Mouse (Mus musculus): Measurements from ENCODE around the gene Relch. TPM values are rescaled to one million over a fixed set of nuclear protein-coding genes. Genes with fewer than 3 reads are reported as not detected.

Gene Relch
- polyA plus RNA-seq (2016; fragmentation: Nextera tagmentation; extraction: Ambion mirVana), result 42.8 and 47.0 TPM in 2 replicates

GRCm38 (mm10) chr1:105663171-105663961 lies at the start of gene Relch, which contains the start of gene Pign:
Gene Relch, plus strand, starts transcription at chr1:105663861.
Gene Pign, minus strand, starts transcription at chr1:105663677.
- under 1% methylated on average over 41 of the region's 41 CpGs for WGBS
- ATAC-seq (ENCODE audit: low FRiP score, low read depth), result peak; percentile 99
- peak within 1 kb of the TSS; percentile 87 for H3K4me3 ChIP-seq

GRCm38 (mm10) chr1:105630481-105630880 lies 33.2 kb upstream of the Relch start:
- Histone ChIP-seq H3K9me3 (no peaks in the 10 kb centered on the region), H3K4me2 (replicated peaks) (no peak overlapping the region), H3K27ac (replicated peaks) (no peak overlapping the region), H3K4me1 (no peaks in the 10 kb centered on the region), H3K27me3 (no peaks in the 10 kb centered on the region), H3K36me3 (no peaks in the 10 kb centered on the region), H3K4me3 (no peak overlapping the region), H3K9ac (replicated peaks) (no peak overlapping the region)
- WGBS, result 50% methylated on average over 3 of the region's 3 CpGs
- ATAC-seq (ENCODE audit: low FRiP score, low read depth), result peak; percentile 23; the same call in 1 of the 2 replicates

More at GRCm38 (mm10) chr1:105663171-105663961, at the start of gene Relch, which contains the start of gene Pign:
- Histone ChIP-seq H3K4me2 (replicated peaks) (peak within 1 kb of the TSS; percentile 84), H3K4me1 (peaks cover 19% of the 10 kb centered on the region), H3K27me3 (no peaks in the 10 kb centered on the region), H3K36me3 (no peaks in the 10 kb centered on the region), H3K9me3 (no peaks in the 10 kb centered on the region), H3K9ac (replicated peaks) (peak within 1 kb of the TSS; percentile 85), H3K27ac (replicated peaks) (peak within 1 kb of the TSS; percentile 86)

DNA sequence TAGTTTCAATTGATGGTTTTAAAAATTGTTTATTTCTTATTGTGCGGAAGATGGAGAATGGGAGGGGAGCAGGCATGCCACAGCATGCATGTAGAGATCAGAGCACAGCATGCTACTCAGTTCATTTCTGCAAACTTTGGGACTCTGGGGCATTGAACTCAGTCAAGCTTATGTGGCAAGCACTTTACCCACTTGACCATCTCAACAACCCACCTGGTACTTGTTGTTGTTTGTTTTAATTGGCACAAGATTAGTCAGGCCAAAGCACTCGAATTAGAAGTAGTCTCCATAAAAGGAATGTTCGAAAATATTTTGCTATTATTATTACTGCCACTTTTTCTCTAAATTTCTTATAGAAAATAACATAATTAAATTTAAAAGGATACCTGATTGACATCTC lies 19.6 kb upstream of the Relch start:
- Histone ChIP-seq H3K9ac (replicated peaks) (no peak overlapping the region), H3K36me3 (peaks cover 5% of the 10 kb centered on the region; the same call in 1 of the 2 replicates), H3K27ac (replicated peaks) (no peak overlapping the region), H3K4me3 (no peak overlapping the region), H3K4me1 (no peaks in the 10 kb centered on the region), H3K4me2 (replicated peaks) (no peak overlapping the region), H3K27me3 (no peaks in the 10 kb centered on the region), H3K9me3 (no peaks in the 10 kb centered on the region)
- WGBS, result 89% methylated on average over 3 of the region's 3 CpGs
- no peak for ATAC-seq (ENCODE audit: low FRiP score, low read depth)

DNA sequence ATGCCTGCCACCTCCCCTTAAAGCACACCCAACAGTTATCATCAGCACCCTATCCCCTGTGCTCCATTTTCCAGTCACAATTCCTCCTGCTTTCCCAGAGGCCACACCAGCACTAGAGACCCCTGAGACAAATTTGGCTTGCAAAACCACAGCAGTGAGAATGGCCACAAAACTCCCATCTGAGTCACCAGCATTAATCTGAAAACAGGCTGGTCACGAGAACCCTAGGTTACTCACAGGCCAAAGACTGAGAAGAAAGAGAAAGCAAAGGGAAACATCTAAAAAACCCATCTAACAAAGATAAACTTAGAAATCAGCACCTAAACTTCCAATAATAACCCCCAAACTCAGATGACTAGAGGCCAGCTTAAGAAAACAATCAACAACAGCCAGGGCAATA lies 13.0 kb upstream of the Relch start:
- no peak overlapping the region for H3K4me3 ChIP-seq
- no peaks in the 10 kb centered on the region for H3K9me3 ChIP-seq
- no peak overlapping the region for H3K9ac ChIP-seq (replicated peaks)
- no peak overlapping the region for H3K27ac ChIP-seq (replicated peaks)
- WGBS, result 80% methylated on average over 1 of the region's 1 CpGs
- no peaks in the 10 kb centered on the region for H3K4me1 ChIP-seq
- 0 out of 2 replicates have a peak, but pooled peaks cover 6% of the 10 kb centered on the region for H3K36me3 ChIP-seq
- H3K4me2 ChIP-seq (replicated peaks), result no peak overlapping the region
- ATAC-seq (ENCODE audit: low FRiP score, low read depth), result no peak
- no peaks in the 10 kb centered on the region for H3K27me3 ChIP-seq

DNA sequence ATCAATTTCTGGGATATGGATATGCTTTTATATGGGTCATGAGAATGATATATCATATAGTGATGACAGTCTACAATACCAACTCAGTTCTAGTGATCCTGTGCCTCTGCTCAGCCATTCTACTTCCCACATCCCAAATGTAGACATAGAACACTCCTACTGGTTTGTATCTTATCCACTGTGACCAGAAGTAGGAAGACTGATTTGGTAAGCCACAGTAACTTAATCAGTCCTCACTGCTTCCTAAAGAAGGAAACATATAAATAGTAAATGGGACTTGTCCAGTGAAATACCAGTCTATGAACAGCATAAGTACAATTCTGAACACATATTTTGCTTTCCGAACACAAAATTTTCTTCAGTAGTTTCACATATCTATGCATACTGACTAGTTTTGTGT lies 9.7 kb upstream of the Relch start:
- Histone ChIP-seq H3K4me3 (no peak overlapping the region), H3K27ac (replicated peaks) (no peak overlapping the region), H3K4me1 (no peaks in the 10 kb centered on the region), H3K27me3 (no peaks in the 10 kb centered on the region), H3K9me3 (no peaks in the 10 kb centered on the region), H3K9ac (replicated peaks) (no peak overlapping the region), H3K4me2 (replicated peaks) (no peak overlapping the region), H3K36me3 (0 out of 2 replicates have a peak, but pooled peaks cover 6% of the 10 kb centered on the region)
- no peak for ATAC-seq (ENCODE audit: low FRiP score, low read depth)
- WGBS, result 96% methylated on average over 1 of the region's 1 CpGs

DNA sequence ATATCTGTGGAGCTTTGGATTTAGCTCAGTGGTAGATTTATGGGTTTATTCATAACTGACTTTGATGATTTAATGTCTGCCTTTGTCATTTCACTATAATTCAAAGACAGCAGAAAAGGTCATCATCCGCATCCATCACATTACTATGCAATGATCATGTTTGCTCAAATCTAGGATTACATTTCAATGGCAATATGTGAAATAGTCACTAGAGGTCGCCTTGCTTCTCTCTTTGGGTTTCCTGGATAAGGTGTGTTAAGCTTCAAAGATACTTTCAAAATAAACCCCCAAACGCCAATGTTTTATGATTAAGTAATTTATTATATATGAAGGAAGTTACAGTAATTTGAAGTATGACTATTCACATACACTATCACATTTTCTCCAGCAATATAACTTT lies 3.6 kb upstream of the Relch start:
- no peak for ATAC-seq (ENCODE audit: low FRiP score, low read depth)
- H3K4me1 ChIP-seq, result peaks cover 5% of the 10 kb centered on the region
- WGBS, result 19% methylated on average over 3 of the region's 3 CpGs
- H3K36me3 ChIP-seq, result no peaks in the 10 kb centered on the region
- no peaks in the 10 kb centered on the region for H3K9me3 ChIP-seq
- no peak overlapping the region for H3K9ac ChIP-seq (replicated peaks)
- no peaks in the 10 kb centered on the region for H3K27me3 ChIP-seq
- H3K4me3 ChIP-seq, result no peak overlapping the region
- H3K27ac ChIP-seq (replicated peaks), result no peak overlapping the region
- no peak overlapping the region for H3K4me2 ChIP-seq (replicated peaks)

GRCm38 (mm10) chr1:105662820-105663170 lies 866 bp upstream of the Relch start:
- Histone ChIP-seq H3K27me3 (no peaks in the 10 kb centered on the region), H3K9ac (replicated peaks) (peak overlapping the region; percentile 71), H3K36me3 (no peaks in the 10 kb centered on the region), H3K27ac (replicated peaks) (no peak overlapping the region), H3K4me2 (replicated peaks) (peak overlapping the region; percentile 84), H3K4me1 (peaks cover 19% of the 10 kb centered on the region), H3K4me3 (peak overlapping the region; percentile 87), H3K9me3 (no peaks in the 10 kb centered on the region)
- no peak for ATAC-seq (ENCODE audit: low FRiP score, low read depth)
- 10% methylated on average over 6 of the region's 6 CpGs for WGBS

DNA sequence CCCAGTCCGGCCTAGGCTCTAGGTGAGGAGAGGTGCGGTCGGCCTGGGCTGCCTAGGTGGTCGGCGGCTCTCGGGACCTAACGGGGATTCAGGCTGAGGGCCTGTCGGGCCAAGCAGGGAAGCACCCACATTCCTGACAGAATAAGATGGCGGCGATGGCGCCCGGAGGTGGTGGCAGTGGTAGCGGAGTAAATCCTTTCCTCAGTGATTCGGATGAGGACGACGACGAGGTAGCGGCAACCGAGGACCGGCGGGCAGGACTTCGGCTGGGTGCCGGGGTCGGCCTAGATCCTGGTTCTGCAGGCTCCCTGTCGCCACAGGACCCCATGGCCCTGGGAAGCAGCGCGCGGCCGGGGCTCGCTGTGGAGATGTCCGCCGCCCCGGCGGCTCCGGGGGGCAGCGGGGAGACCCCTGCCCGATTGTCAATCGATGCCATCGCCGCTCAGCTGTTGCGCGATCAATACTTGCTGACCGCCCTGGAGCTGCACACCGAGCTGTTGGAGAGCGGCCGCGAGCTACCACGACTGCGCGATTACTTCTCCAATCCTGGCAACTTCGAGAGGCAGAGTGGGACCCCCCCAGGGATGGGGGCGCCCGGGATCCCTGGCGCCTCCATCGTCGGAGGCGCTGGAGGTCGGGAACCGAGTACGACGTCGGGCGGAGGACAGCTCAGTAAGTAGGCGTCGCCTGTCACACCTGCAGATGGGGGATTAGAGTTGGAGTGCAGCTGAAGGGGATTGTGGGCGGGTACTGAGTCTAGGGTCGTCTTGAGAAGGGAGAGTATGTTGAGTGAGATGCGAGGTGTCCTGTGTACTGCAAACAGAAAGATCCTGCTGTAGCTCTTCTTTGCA lies 526 bp downstream of the Relch start:
- peak overlapping the region; percentile 86 for H3K27ac ChIP-seq (replicated peaks)
- H3K4me1 ChIP-seq, result peaks cover 19% of the 10 kb centered on the region
- H3K4me2 ChIP-seq (replicated peaks), result peak overlapping the region; percentile 84
- H3K27me3 ChIP-seq, result no peaks in the 10 kb centered on the region
- H3K9me3 ChIP-seq, result no peaks in the 10 kb centered on the region
- peak overlapping the region; percentile 87 for H3K4me3 ChIP-seq
- H3K36me3 ChIP-seq, result no peaks in the 10 kb centered on the region
- peak; percentile 5; the same call in 1 of the 2 replicates for ATAC-seq (ENCODE audit: low FRiP score, low read depth)
- peak overlapping the region; percentile 85 for H3K9ac ChIP-seq (replicated peaks)
- under 1% methylated on average over 67 of the region's 68 CpGs for WGBS

DNA sequence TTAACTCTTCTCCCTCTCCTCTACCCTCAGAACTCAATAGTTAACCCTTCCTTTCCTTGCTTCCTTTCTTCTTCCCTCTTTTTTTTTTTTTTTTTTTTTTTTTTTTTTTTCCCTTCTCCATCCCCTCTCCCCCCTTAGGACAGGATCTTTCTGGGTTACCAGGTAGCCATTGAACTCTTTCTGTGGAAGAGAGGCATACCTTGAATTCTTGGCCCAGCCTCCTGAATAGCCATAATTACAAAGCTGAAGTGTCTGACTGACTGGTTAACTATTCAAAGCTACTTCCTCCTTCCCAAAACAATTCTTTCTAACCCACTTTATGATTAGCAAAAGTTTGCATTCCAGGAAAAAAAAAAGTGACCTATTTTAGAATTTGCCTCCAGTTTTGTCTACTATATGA lies 6.0 kb downstream of the Relch start:
- H3K4me2 ChIP-seq (replicated peaks), result no peak overlapping the region
- H3K4me3 ChIP-seq, result no peak overlapping the region
- no peak overlapping the region for H3K27ac ChIP-seq (replicated peaks)
- no peaks in the 10 kb centered on the region for H3K36me3 ChIP-seq
- peaks cover 16% of the 10 kb centered on the region for H3K4me1 ChIP-seq
- no peak overlapping the region for H3K9ac ChIP-seq (replicated peaks)
- no peaks in the 10 kb centered on the region for H3K9me3 ChIP-seq
- no peak for ATAC-seq (ENCODE audit: low FRiP score, low read depth)
- H3K27me3 ChIP-seq, result no peaks in the 10 kb centered on the region

- 92% methylated on average over 2 of the region's 2 CpGs for WGBS
- Histone ChIP-seq H3K9ac (replicated peaks) (no peak overlapping the region), H3K4me2 (replicated peaks) (no peak overlapping the region), H3K36me3 (no peaks in the 10 kb centered on the region), H3K27me3 (no peaks in the 10 kb centered on the region), H3K27ac (replicated peaks) (no peak overlapping the region), H3K9me3 (no peaks in the 10 kb centered on the region), H3K4me1 (no peaks in the 10 kb centered on the region), H3K4me3 (no peak overlapping the region)
- no peak for ATAC-seq (ENCODE audit: low FRiP score, low read depth)
Observed at GRCm38 (mm10) chr1:105674763-105675162, 11.1 kb downstream of the Relch start.

DNA sequence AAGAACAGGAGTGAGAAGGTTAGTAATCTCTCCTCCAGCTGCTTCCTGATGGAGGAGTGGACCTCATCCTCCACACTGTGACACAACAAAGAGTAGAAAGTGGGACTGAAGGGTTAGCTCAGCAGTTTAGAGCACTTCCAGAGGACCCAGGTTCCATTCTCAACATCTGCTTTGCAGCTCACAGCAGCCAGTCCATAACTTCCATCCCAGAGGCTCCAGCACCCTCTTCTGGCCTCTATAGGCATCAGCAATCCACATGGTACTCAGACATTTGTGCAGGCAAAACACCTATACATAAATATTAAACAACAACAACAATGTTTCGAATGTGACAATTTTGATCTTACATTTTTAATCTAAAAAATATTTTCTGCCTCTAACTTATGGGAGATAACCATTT lies 16.9 kb downstream of the Relch start:
- Histone ChIP-seq H3K9ac (replicated peaks) (no peak overlapping the region), H3K27me3 (no peaks in the 10 kb centered on the region), H3K9me3 (no peaks in the 10 kb centered on the region), H3K27ac (replicated peaks) (no peak overlapping the region), H3K36me3 (0 out of 2 replicates have a peak, but pooled peaks cover 8% of the 10 kb centered on the region), H3K4me1 (no peaks in the 10 kb centered on the region), H3K4me3 (no peak overlapping the region), H3K4me2 (replicated peaks) (no peak overlapping the region)
- 91% methylated on average over 1 of the region's 1 CpGs for WGBS
- ATAC-seq (ENCODE audit: low FRiP score, low read depth), result no peak; the same call in 1 of the 2 replicates

DNA sequence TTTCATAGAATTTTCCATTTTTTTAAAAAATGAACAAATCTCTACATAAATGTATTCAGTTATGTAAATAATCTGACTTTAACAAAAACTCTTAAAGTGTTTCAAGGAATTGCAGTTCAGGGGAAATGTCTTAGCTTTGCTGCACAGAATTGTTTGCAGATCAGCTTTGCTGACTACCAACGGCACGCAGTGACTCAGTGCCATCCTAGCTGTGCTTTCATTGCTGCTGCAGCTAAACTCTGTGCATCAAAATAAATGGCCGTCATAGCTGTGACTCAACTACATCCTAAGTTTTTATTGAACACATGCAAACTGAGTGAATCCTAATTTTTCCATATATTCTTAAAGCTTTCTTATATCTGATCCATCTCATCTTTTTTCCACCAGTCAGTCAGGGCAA lies 21.8 kb downstream of the Relch start:
- Histone ChIP-seq H3K27me3 (no peaks in the 10 kb centered on the region), H3K9me3 (no peaks in the 10 kb centered on the region), H3K4me3 (no peak overlapping the region), H3K4me1 (no peaks in the 10 kb centered on the region), H3K36me3 (0 out of 2 replicates have a peak, but pooled peaks cover 8% of the 10 kb centered on the region), H3K9ac (replicated peaks) (no peak overlapping the region), H3K4me2 (replicated peaks) (no peak overlapping the region), H3K27ac (replicated peaks) (no peak overlapping the region)
- ATAC-seq (ENCODE audit: low FRiP score, low read depth), result no peak
- 73% methylated on average over 3 of the region's 3 CpGs for WGBS
